Mouse (Mus musculus): ENCODE measurements at regions not wholly inside any gene's neighbourhood (a gene's known extent, or its start where the extent isn't known, plus 50 kb on each side); places are given as distances from the start of the nearest gene placed in this dataset.

DNA sequence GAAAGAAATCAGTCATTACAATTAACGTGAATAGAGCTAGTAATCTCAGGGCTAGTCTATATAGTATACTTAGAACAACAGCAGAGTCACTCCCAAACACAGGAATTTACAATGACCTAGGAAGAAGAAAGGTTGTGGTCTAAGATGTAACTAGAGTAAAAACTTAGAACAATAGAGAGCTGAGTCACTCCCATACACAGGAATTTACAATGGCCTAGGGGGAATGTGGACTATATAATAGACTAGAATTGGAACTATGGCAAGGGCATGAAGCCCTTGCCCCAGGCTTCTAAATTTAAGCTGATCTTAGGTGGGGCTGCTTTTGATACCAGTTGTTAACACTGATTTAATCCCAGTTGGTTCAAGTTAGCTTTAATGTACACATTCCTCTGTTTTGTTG is 1956.9 kb upstream of the Cdh20 start:
- TF ChIP-seq CTCF (IDR thresholded peaks at IDR 0.05; ENCODE audit: low read depth, low read length) (no peak), POLR2A (IDR thresholded peaks at IDR 0.05; ENCODE audit: extremely low read depth, insufficient read depth, low read length) (no peak)
- Histone ChIP-seq H3K79me2 (ENCODE audit: control insufficient read depth, insufficient read depth, low read length) (no peaks in the 10 kb centered on the region), H3K9ac (ENCODE audit: low read depth, low read length) (no peak overlapping the region), H3K4me1 (ENCODE audit: control insufficient read depth, insufficient read depth, low read length) (no peaks in the 10 kb centered on the region), H3K27me3 (ENCODE audit: control insufficient read depth, insufficient read depth, low read length) (no peaks in the 10 kb centered on the region), H3K36me3 (ENCODE audit: control insufficient read depth, insufficient read depth, low read length) (no peaks in the 10 kb centered on the region), H3K27ac (replicated peaks; ENCODE audit: insufficient read depth, low read depth, low read length) (no peak overlapping the region), H3K4me3 (ENCODE audit: insufficient read depth, low read depth, low read length) (no peak overlapping the region)
- WGBS = 56% methylated on average over 1 of the region's 1 CpGs
- no peak for DNase-seq (ENCODE audit: extremely low read depth, low read depth, low spot score)

DNA sequence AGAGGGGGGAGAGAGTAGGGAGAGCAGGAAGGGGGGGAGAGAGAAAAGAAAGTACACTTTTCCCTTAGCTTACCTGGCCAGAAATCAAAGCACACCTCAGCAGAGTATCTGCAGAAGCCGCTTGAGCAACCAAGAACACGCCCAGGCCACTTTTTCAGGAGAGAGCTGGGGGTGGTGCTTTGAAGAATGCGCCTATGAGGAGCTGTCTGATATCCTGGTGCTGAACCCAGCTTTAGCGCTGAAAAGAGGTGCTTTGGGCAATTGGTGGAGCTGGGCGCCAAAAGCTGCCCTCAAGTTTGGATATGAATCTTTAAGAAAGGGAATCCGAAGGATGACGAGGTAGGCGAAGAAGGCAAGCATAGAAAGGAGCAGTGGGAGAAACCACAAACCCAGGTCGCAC is 1943.3 kb upstream of the Cdh20 start:
- TF ChIP-seq CTCF (IDR thresholded peaks at IDR 0.05; ENCODE audit: low read depth, low read length) (no peak), POLR2A (IDR thresholded peaks at IDR 0.05; ENCODE audit: extremely low read depth, insufficient read depth, low read length) (no peak)
- no peak overlapping the region for H3K9ac ChIP-seq (ENCODE audit: low read depth, low read length)
- H3K27me3 ChIP-seq (ENCODE audit: control insufficient read depth, insufficient read depth, low read length) = no peaks in the 10 kb centered on the region
- peak; percentile 17 for DNase-seq (ENCODE audit: extremely low read depth, low read depth, low spot score)
- no peak overlapping the region for H3K27ac ChIP-seq (replicated peaks; ENCODE audit: insufficient read depth, low read depth, low read length)
- H3K4me3 ChIP-seq (ENCODE audit: insufficient read depth, low read depth, low read length) = no peak overlapping the region
- WGBS = 27% methylated on average over 9 of the region's 9 CpGs
- no peaks in the 10 kb centered on the region for H3K4me1 ChIP-seq (ENCODE audit: control insufficient read depth, insufficient read depth, low read length)
- H3K79me2 ChIP-seq (ENCODE audit: control insufficient read depth, insufficient read depth, low read length) = no peaks in the 10 kb centered on the region
- H3K36me3 ChIP-seq (ENCODE audit: control insufficient read depth, insufficient read depth, low read length) = no peaks in the 10 kb centered on the region

DNA sequence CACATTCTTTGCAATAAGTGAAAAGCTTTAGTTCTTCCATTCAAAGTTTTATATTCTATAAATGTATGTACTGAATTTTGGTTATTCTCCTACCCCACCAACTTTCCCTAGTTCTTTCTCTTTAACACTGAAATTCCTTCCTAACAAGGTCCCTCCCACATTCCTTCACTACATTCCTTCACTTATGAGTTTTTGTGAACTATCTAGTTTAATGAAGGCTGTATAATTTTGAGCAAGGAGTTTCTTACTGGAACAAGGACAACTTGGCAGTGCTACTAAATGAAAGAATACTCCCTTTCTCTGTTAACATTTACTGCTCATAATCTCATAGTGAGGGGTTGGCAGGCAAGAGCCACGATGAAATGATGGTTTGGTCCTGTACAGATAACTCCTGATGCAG is 1905.9 kb upstream of the Cdh20 start:
- Histone ChIP-seq H3K79me2 (ENCODE audit: control insufficient read depth, insufficient read depth, low read length) (no peaks in the 10 kb centered on the region), H3K4me1 (ENCODE audit: control insufficient read depth, insufficient read depth, low read length) (no peaks in the 10 kb centered on the region), H3K9ac (ENCODE audit: low read depth, low read length) (no peak overlapping the region), H3K36me3 (ENCODE audit: control insufficient read depth, insufficient read depth, low read length) (no peaks in the 10 kb centered on the region), H3K4me3 (ENCODE audit: insufficient read depth, low read depth, low read length) (no peak overlapping the region), H3K27ac (replicated peaks; ENCODE audit: insufficient read depth, low read depth, low read length) (no peak overlapping the region), H3K27me3 (ENCODE audit: control insufficient read depth, insufficient read depth, low read length) (no peaks in the 10 kb centered on the region)
- WGBS = 47% methylated on average over 1 of the region's 1 CpGs
- no peak for TF ChIP-seq CTCF (IDR thresholded peaks at IDR 0.05; ENCODE audit: low read depth, low read length)
- DNase-seq (ENCODE audit: extremely low read depth, low read depth, low spot score) = no peak

DNA sequence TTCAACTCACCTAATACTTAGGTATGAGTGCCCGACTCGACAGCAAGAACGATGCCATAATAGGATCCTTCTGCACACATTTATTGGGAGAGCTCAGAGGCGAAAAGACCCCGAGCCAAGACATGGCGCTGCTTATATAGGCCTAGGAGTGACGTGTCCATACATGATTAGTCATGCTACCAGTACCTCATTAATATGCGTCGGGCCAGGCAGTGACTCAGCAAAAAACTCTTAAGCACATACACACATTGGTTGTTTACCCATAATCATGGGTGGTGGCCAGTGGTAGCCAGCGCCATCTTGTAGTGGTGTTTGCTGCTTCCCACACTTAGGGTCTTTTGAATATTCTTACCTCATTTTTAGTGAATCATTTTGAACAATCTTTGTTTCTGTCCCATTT is 1889.2 kb upstream of the Cdh20 start:
- H3K4me1 ChIP-seq (ENCODE audit: control insufficient read depth, insufficient read depth, low read length) = no peaks in the 10 kb centered on the region
- no peak overlapping the region for H3K27ac ChIP-seq (replicated peaks; ENCODE audit: insufficient read depth, low read depth, low read length)
- H3K27me3 ChIP-seq (ENCODE audit: control insufficient read depth, insufficient read depth, low read length) = no peaks in the 10 kb centered on the region
- H3K79me2 ChIP-seq (ENCODE audit: control insufficient read depth, insufficient read depth, low read length) = no peaks in the 10 kb centered on the region
- 91% methylated on average over 10 of the region's 10 CpGs for WGBS
- no peaks in the 10 kb centered on the region for H3K36me3 ChIP-seq (ENCODE audit: control insufficient read depth, insufficient read depth, low read length)
- DNase-seq (ENCODE audit: extremely low read depth, low read depth, low spot score) = no peak
- H3K9ac ChIP-seq (ENCODE audit: low read depth, low read length) = no peak overlapping the region
- H3K4me3 ChIP-seq (ENCODE audit: insufficient read depth, low read depth, low read length) = no peak overlapping the region
- TF ChIP-seq POLR2A (IDR thresholded peaks at IDR 0.05; ENCODE audit: extremely low read depth, insufficient read depth, low read length) (no peak), CTCF (IDR thresholded peaks at IDR 0.05; ENCODE audit: low read depth, low read length) (no peak)

DNA sequence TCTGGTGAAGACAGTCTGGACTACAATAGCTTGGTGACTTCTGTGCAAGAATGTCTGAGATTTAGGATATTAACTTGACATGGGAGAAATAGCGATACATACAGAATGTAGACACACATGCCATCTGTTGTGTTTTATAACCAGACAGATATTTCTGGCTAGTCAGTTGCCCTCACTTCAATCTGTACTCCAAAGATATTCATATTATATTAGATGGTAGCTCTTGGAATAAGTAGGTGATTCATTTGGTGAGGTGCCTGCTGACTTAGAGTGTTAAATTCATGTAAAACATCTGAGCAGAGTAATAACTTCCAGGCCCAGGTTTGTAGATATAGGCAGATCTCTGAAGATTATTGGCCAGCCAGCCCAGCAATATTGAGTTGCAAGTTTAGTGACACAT is 1869.2 kb upstream of the Cdh20 start:
- no peaks in the 10 kb centered on the region for H3K4me1 ChIP-seq (ENCODE audit: control insufficient read depth, insufficient read depth, low read length)
- H3K9ac ChIP-seq (ENCODE audit: low read depth, low read length) = no peak overlapping the region
- H3K79me2 ChIP-seq (ENCODE audit: control insufficient read depth, insufficient read depth, low read length) = no peaks in the 10 kb centered on the region
- TF ChIP-seq POLR2A (IDR thresholded peaks at IDR 0.05; ENCODE audit: extremely low read depth, insufficient read depth, low read length) (no peak), CTCF (IDR thresholded peaks at IDR 0.05; ENCODE audit: low read depth, low read length) (no peak)
- no peak for DNase-seq (ENCODE audit: extremely low read depth, low read depth, low spot score)
- H3K27ac ChIP-seq (replicated peaks; ENCODE audit: insufficient read depth, low read depth, low read length) = no peak overlapping the region
- no peaks in the 10 kb centered on the region for H3K27me3 ChIP-seq (ENCODE audit: control insufficient read depth, insufficient read depth, low read length)
- 91% methylated on average over 1 of the region's 1 CpGs for WGBS
- H3K4me3 ChIP-seq (ENCODE audit: insufficient read depth, low read depth, low read length) = no peak overlapping the region
- H3K36me3 ChIP-seq (ENCODE audit: control insufficient read depth, insufficient read depth, low read length) = no peaks in the 10 kb centered on the region

DNA sequence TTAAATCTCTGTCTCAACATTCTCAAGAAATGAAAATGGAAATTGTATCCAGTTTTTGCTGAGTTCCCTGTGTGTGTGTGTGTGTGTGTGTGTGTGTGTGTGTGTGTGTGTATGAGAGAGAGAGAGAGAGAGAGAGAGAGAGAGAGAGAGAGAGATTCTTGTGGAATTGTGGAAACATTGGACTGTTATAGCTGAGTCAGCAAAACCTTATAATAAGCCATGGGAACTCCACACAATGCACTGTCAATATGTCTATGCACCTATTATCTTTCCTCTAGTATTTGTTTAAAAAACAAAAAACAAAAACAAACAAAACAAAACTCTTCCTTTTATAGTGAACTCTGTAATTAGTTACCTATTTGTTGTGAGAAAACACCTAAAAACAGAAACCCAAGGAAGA is 1845.2 kb upstream of the Cdh20 start:
- no peaks in the 10 kb centered on the region for H3K27me3 ChIP-seq (ENCODE audit: control insufficient read depth, insufficient read depth, low read length)
- no peaks in the 10 kb centered on the region for H3K4me1 ChIP-seq (ENCODE audit: control insufficient read depth, insufficient read depth, low read length)
- no peaks in the 10 kb centered on the region for H3K79me2 ChIP-seq (ENCODE audit: control insufficient read depth, insufficient read depth, low read length)
- no peak overlapping the region for H3K4me3 ChIP-seq (ENCODE audit: insufficient read depth, low read depth, low read length)
- TF ChIP-seq POLR2A (IDR thresholded peaks at IDR 0.05; ENCODE audit: extremely low read depth, insufficient read depth, low read length) (no peak), CTCF (IDR thresholded peaks at IDR 0.05; ENCODE audit: low read depth, low read length) (no peak)
- no peak for DNase-seq (ENCODE audit: extremely low read depth, low read depth, low spot score)
- H3K9ac ChIP-seq (ENCODE audit: low read depth, low read length) = no peak overlapping the region
- H3K36me3 ChIP-seq (ENCODE audit: control insufficient read depth, insufficient read depth, low read length) = no peaks in the 10 kb centered on the region
- no peak overlapping the region for H3K27ac ChIP-seq (replicated peaks; ENCODE audit: insufficient read depth, low read depth, low read length)

Data from liver, adult 2 months (tissue).